8 mouse cellular contexts compared by ENCODE assay signal in genomic region chrX:49377067-49377466, GRCm38 (mm10).
DNase-seq lines count a peak whose midpoint lies in the region; ATAC-seq lines count a peak whose summit lies in the region.

No protein-coding gene starts in this region.

- peak; percentile 54 for DNase-seq in intestine, embryonic 14.5 days (ENCODE audit: low spot score)
- DNase-seq in testis, postnatal 10 days (ENCODE audit: low spot score) = peak; percentile 46
- no peak for DNase-seq in testis, postnatal 14 days (ENCODE audit: low spot score)
- DNase-seq in adrenal gland, postnatal 36 days = peak; percentile 25 to 28
- peak; percentile 1 to 22 for DNase-seq in heart, postnatal 36 days
- peak; percentile 0 for DNase-seq in splenic B cell, adult 2 months (ENCODE audit: low read depth, low spot score)
- no peak for DNase-seq in left cerebral cortex, postnatal 10 days (ENCODE audit: extremely low spot score in 1 of 2, low spot score in 2 of 2)

- H3K4me1 ChIP-seq in intestine, embryonic 14.5 days (replicated peaks; ENCODE audit: control insufficient read depth, insufficient read depth, low read length) = no peaks in the 10 kb centered on the region
- no peaks in the 10 kb centered on the region for H3K4me1 ChIP-seq in intestine, embryonic 15.5 days (replicated peaks)

- no peaks in the 10 kb centered on the region for H3K27me3 ChIP-seq in intestine, embryonic 14.5 days (replicated peaks; ENCODE audit: control insufficient read depth, insufficient read depth, low read length)
- H3K27me3 ChIP-seq in intestine, embryonic 15.5 days (replicated peaks) = no peaks in the 10 kb centered on the region
- no peaks in the 10 kb centered on the region for H3K27me3 ChIP-seq in splenic B cell, adult 2 months (ENCODE audit: control insufficient read depth, insufficient read depth, low read length, poor library complexity, severe bottlenecking)

- H3K27ac ChIP-seq in intestine, embryonic 14.5 days (ENCODE audit: low read depth) = no peak overlapping the region
- H3K27ac ChIP-seq in intestine, embryonic 15.5 days = no peak overlapping the region

- H3K9ac ChIP-seq in intestine, embryonic 14.5 days (ENCODE audit: low read length) = no peak overlapping the region
- no peak overlapping the region for H3K9ac ChIP-seq in intestine, embryonic 15.5 days

- H3K9me3 ChIP-seq in intestine, embryonic 14.5 days (ENCODE audit: control insufficient read depth, low read length) = no peaks in the 10 kb centered on the region
- no peaks in the 10 kb centered on the region for H3K9me3 ChIP-seq in intestine, embryonic 15.5 days

- WGBS in intestine, embryonic 14.5 days = 27% methylated on average over 8 of the region's 8 CpGs
- WGBS in intestine, embryonic 15.5 days = 24% methylated on average over 8 of the region's 8 CpGs

- no peak overlapping the region for H3K4me3 ChIP-seq in intestine, embryonic 14.5 days (ENCODE audit: low read depth, low read length)
- H3K4me3 ChIP-seq in intestine, embryonic 15.5 days (replicated peaks) = no peak overlapping the region

- no peak for ATAC-seq in intestine, embryonic 14.5 days (replicated peaks; ENCODE audit: low FRiP score, low TSS enrichment, low read depth)
- ATAC-seq in intestine, embryonic 15.5 days = no peak

- peak overlapping the region; percentile 15; the same call in 1 of the 2 replicates for H3K4me2 ChIP-seq in intestine, embryonic 14.5 days (ENCODE audit: low read length)
- no peak overlapping the region for H3K4me2 ChIP-seq in intestine, embryonic 15.5 days (replicated peaks)

- intact Hi-C loops in heart, postnatal 36 days (cut with DNase I) = loop anchor here (1.0 kb wide), 1 partner anchor 1172 kb away; no protein-coding TSS in a partner anchor
- intact Hi-C loops in left cerebral cortex, postnatal 10 days (cut with DNase I) = loop anchor here (10.0 kb wide), 1 partner anchor 1128 kb away; no protein-coding TSS in a partner anchor

- H3K36me3 ChIP-seq in intestine, embryonic 14.5 days (ENCODE audit: control insufficient read depth, insufficient read depth, low read length) = no peaks in the 10 kb centered on the region
- no peaks in the 10 kb centered on the region for H3K36me3 ChIP-seq in intestine, embryonic 15.5 days
- no peaks in the 10 kb centered on the region for H3K36me3 ChIP-seq in splenic B cell, adult 2 months (ENCODE audit: control insufficient read depth, insufficient read depth, low read length, poor library complexity, severe bottlenecking)

Comparison
In these comparisons a context has a peak if more than half of its experiments do, and no peak if none do; other contexts are left out.
1. DNase-seq: peak in intestine, embryonic 14.5 days (single experiment), testis, postnatal 10 days (single experiment), adrenal gland, postnatal 36 days (2 of 2), heart, postnatal 36 days (2 of 2) and splenic B cell, adult 2 months (single experiment); none in testis, postnatal 14 days (single experiment) and left cerebral cortex, postnatal 10 days (0 of 2).